7 mouse cellular contexts compared by ENCODE assay signal in the genomic region with DNA sequence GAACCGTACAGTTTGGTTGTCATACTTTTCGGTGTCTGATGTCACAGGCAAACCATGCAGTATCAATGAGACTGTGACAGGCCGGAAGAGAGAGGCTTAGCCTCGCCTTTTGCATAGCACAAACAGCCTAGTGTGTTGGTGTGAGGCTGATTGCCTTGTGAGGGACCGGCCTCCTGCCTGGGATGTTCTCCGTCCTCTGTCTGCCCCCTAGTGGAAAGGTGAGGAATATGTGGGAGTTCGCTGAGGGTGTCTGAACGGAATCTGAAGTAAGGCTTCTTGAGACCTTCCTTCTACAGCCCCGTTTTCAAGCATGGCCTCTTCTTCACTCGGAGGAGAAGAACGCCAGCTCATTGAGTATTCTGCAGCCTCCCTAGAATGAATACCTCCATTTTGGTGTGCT.
DNase-seq lines count a peak whose midpoint lies in the region; ATAC-seq lines count a peak whose summit lies in the region.

No protein-coding gene starts in this region.

- 3% methylated on average over 11 of the region's 11 CpGs for WGBS in embryonic facial prominence, embryonic 10.5 days
- 4% methylated on average over 11 of the region's 11 CpGs for WGBS in midbrain, embryonic 12.5 days

- peaks cover 59% of the 10 kb centered on the region for H3K4me1 ChIP-seq in embryonic facial prominence, embryonic 10.5 days
- H3K4me1 ChIP-seq in midbrain, embryonic 12.5 days: peaks cover 41% of the 10 kb centered on the region

- no peak overlapping the region for H3K27ac ChIP-seq in embryonic facial prominence, embryonic 10.5 days (replicated peaks)
- H3K27ac ChIP-seq in midbrain, embryonic 12.5 days (replicated peaks): no peak overlapping the region

- H3K4me2 ChIP-seq in midbrain, embryonic 12.5 days (replicated peaks): peak overlapping the region; percentile 43

- peak; percentile 91 for ATAC-seq in midbrain, embryonic 12.5 days (ENCODE audit: low FRiP score, low read depth)

- intact Hi-C loops in left cerebral cortex, postnatal 4 days (cut with DNase I): loop anchor here (5.0 to 10.0 kb wide), 2 partner anchors 336 to 478 kb away; partner anchors contain the start of gene Tiparp

- peaks cover 7% of the 10 kb centered on the region; the same call in 1 of the 2 replicates for H3K9me3 ChIP-seq in embryonic facial prominence, embryonic 10.5 days
- H3K9me3 ChIP-seq in midbrain, embryonic 12.5 days: no peaks in the 10 kb centered on the region

- H3K27me3 ChIP-seq in embryonic facial prominence, embryonic 10.5 days (replicated peaks; ENCODE audit: low read depth, poor library complexity, severe bottlenecking): peaks cover 34% of the 10 kb centered on the region
- peaks cover 37% of the 10 kb centered on the region for H3K27me3 ChIP-seq in midbrain, embryonic 12.5 days

- H3K9ac ChIP-seq in midbrain, embryonic 12.5 days (replicated peaks): no peak overlapping the region

- peak; percentile 88 for DNase-seq in adrenal gland, postnatal 10 days
- DNase-seq in embryonic facial prominence, embryonic 10.5 days (ENCODE audit: low spot score): peak; percentile 88
- DNase-seq in heart, adult 11 months: peak; percentile 98
- DNase-seq in kidney, adult 11 months: peak; percentile 80
- DNase-seq in left cerebral cortex, postnatal 4 days: peak; percentile 80
- peak; percentile 86 for DNase-seq in skeletal muscle tissue, adult 2 months (ENCODE audit: low read depth, low spot score)

- H3K36me3 ChIP-seq in embryonic facial prominence, embryonic 10.5 days (replicated peaks): 0 out of 2 replicates have a peak, but pooled peaks cover 3% of the 10 kb centered on the region
- no peaks in the 10 kb centered on the region for H3K36me3 ChIP-seq in midbrain, embryonic 12.5 days

- H3K4me3 ChIP-seq in embryonic facial prominence, embryonic 10.5 days: peak overlapping the region; percentile 22; the same call in 1 of the 2 replicates
- peak overlapping the region; percentile 1; the same call in 1 of the 2 replicates for H3K4me3 ChIP-seq in midbrain, embryonic 12.5 days
